Mouse (Mus musculus) testis, adult 2 months (tissue): ENCODE measurements around the gene Mycbpap.

Experiments used
- CTCF ChIP-seq: fragments of 200-500 bp; IDR thresholded peaks from 2 replicates; pipeline ENCODE4 v1.5.1; 2012; ENCODE audit warnings: low read depth, mild to moderate bottlenecking, inconsistent platforms, low read length, moderate library complexity; ENCODE audit not compliant: control insufficient read depth, insufficient read depth, insufficient replicate concordance
- POLR2A ChIP-seq: fragments of 200-500 bp; IDR thresholded peaks from 2 replicates; pipeline ENCODE4 v1.6.1; 2012; ENCODE audit warnings: low read depth, mild to moderate bottlenecking, inconsistent platforms, low read length, moderate library complexity; ENCODE audit not compliant: control insufficient read depth

- TF ChIP-seq POLR2A (no peak), CTCF (no peak)
Measured at GRCm38 (mm10) chr11:94484636-94485035, 36.9 kb downstream of the Mycbpap start.
